Mouse (Mus musculus) heart, embryonic 11.5 days (tissue): Measurements from ENCODE around the gene Hsp90ab1. TPM values are rescaled to one million over a fixed set of nuclear protein-coding genes. Genes with fewer than 3 reads are reported as not detected.

ENCODE experiments used
- ATAC-seq: fragments of 200-750 bp; cut with Nextera tagmentation; replicated peaks from 2 replicates; pipeline ENCODE4 v1.8.0; 2017; ENCODE audit warnings: moderate library complexity; ENCODE audit not compliant: insufficient number of reproducible peaks, low FRiP score, low TSS enrichment
- H3K27ac ChIP-seq: fragments of 300-500 bp; sonication (generic); 2 replicates; pipeline ENCODE4 v1.5.1; 2014; ENCODE audit warnings: mild to moderate bottlenecking, low read depth, low read length
- H3K27me3 ChIP-seq: fragments of 300-500 bp; sonication (generic); 2 replicates; pipeline ENCODE4 v1.6.1; 2014; ENCODE audit warnings: mild to moderate bottlenecking, low read length, mixed read lengths; ENCODE audit not compliant: control insufficient read depth, insufficient read depth
- H3K36me3 ChIP-seq: fragments of 300-500 bp; sonication (generic); 2 replicates; pipeline ENCODE4 v1.6.1; 2014; ENCODE audit warnings: mild to moderate bottlenecking, low read length, moderate library complexity, mixed read lengths; ENCODE audit not compliant: control insufficient read depth, insufficient read depth
- H3K4me1 ChIP-seq: fragments of 300-500 bp; sonication (generic); 2 replicates; pipeline ENCODE4 v1.6.1; 2014; ENCODE audit warnings: low read length; ENCODE audit not compliant: control insufficient read depth, insufficient read depth
- H3K4me2 ChIP-seq: fragments of 300-500 bp; sonication (generic); 2 replicates; pipeline ENCODE4 v1.6.1; 2014; ENCODE audit warnings: mild to moderate bottlenecking, moderate library complexity
- H3K4me3 ChIP-seq: fragments of 300-500 bp; sonication (generic); 2 replicates; pipeline ENCODE4 v1.5.1; 2014; ENCODE audit warnings: low read depth, low read length
- H3K9ac ChIP-seq: fragments of 300-500 bp; sonication (generic); 2 replicates; pipeline ENCODE4 v1.6.1; 2014; ENCODE audit warnings: mild to moderate bottlenecking, low read depth, low read length, moderate library complexity
- H3K9me3 ChIP-seq: fragments of 300-500 bp; sonication (generic); replicated peaks from 2 replicates; pipeline ENCODE4 v1.6.1; 2016; ENCODE audit warnings: low read length; ENCODE audit not compliant: control insufficient read depth
- WGBS: fragments of 180-500 bp; shearing (Covaris S2); extraction: QIAGEN DNeasy Blood & Tissue Kit; methylation state at CpG from one replicate; pipeline ENCODE4 v1.1.7; 2014; ENCODE audit not compliant: insufficient replicate concordance; 5-methylcytosine and 5-hydroxymethylcytosine counted together
- polyA plus RNA-seq: library from polyadenylated mRNA; unstranded; fragments of >200 nt; fragmentation: Nextera tagmentation; extraction: Ambion mirVana; gene quantifications from 2 replicates; pipeline ENCODE4 v1.2.1, GENCODE M21; 2014

Gene Hsp90ab1
- polyA plus RNA-seq, 1 experiment from 2014 or later = 1,495 TPM

DNA sequence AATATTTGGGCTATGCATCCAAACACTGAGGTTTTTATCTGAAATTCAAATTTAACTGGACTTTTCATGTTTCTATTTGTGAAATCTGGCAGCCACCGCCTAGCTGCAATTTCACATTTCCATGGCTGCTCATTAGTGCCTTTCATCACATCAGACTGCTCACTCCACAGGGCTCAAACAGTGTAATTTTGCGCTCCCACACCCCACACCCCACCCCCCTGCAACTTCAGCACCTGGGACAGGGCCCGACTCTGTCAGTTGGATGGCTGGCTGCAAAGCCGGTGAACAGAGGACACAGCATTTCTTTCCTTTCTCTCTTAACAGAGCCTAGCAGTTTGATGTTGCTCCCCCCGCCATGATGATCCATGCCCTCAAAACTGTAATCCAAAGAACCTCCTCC, 36.8 kb downstream of the Hsp90ab1 start:
- H3K4me3 ChIP-seq = no peak overlapping the region
- peaks cover 83% of the 10 kb centered on the region for H3K27me3 ChIP-seq
- H3K4me1 ChIP-seq = no peaks in the 10 kb centered on the region; the same call in 1 of the 2 replicates
- H3K27ac ChIP-seq = no peak overlapping the region
- H3K9me3 ChIP-seq = no peaks in the 10 kb centered on the region
- ATAC-seq = no peak
- no peak overlapping the region for H3K9ac ChIP-seq
- WGBS = 8% methylated on average over 5 of the region's 5 CpGs
- no peaks in the 10 kb centered on the region for H3K36me3 ChIP-seq
- H3K4me2 ChIP-seq = no peak overlapping the region

DNA sequence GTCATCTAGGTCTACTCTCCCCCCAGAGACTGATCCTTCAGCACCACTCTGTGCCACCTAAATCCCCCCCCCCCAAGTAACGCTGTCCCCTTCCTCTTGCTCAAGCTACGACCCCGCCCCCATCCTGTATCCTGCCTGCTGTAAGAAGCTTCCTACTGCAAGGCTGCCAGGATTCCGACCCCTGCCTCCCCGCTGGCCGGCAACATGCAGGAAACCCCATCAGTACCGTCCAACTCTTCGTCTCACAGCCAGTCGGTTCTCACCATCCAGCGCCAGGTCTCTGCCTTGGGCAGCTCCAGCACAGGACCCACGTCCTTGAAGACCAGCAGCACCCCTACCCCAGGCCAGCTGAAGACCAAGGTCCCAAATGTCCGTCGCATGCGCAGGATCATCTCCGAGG, 40.2 kb downstream of the Hsp90ab1 start:
- Histone ChIP-seq H3K4me2 (no peak overlapping the region), H3K9ac (no peak overlapping the region), H3K36me3 (no peaks in the 10 kb centered on the region), H3K4me3 (no peak overlapping the region), H3K27ac (no peak overlapping the region), H3K4me1 (no peaks in the 10 kb centered on the region; the same call in 1 of the 2 replicates), H3K9me3 (no peaks in the 10 kb centered on the region), H3K27me3 (peaks cover 69% of the 10 kb centered on the region)
- 46% methylated on average over 15 of the region's 15 CpGs for WGBS
- ATAC-seq = no peak

DNA sequence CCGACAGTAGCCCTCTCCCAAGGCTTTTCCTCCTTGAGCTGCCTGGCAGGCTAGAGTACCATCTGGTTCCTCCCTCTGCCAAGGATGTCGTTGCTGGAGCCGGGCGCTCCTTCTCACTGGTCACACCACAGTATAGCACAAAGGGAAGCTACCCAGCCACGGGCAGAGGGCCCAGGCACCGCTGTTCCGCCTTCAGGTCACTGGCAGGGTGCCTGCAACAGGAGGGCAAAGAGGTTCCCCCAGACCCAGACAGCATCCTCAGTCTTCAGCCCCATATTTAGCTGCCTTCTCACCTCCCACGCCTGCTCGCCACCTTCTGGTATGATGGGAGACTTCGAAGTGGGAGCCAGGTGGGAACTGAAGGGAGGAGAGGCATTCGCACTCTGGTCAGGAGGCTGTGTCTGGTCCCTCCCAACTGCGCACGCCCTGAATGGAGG, 42.7 kb downstream of the Hsp90ab1 start:
- H3K27me3 ChIP-seq = peaks cover 54% of the 10 kb centered on the region
- no peaks in the 10 kb centered on the region; the same call in 1 of the 2 replicates for H3K4me1 ChIP-seq
- H3K27ac ChIP-seq = no peak overlapping the region
- 39% methylated on average over 13 of the region's 13 CpGs for WGBS
- ATAC-seq = no peak
- no peaks in the 10 kb centered on the region for H3K9me3 ChIP-seq
- no peak overlapping the region for H3K4me3 ChIP-seq
- H3K36me3 ChIP-seq = no peaks in the 10 kb centered on the region
- no peak overlapping the region for H3K9ac ChIP-seq
- no peak overlapping the region for H3K4me2 ChIP-seq

DNA sequence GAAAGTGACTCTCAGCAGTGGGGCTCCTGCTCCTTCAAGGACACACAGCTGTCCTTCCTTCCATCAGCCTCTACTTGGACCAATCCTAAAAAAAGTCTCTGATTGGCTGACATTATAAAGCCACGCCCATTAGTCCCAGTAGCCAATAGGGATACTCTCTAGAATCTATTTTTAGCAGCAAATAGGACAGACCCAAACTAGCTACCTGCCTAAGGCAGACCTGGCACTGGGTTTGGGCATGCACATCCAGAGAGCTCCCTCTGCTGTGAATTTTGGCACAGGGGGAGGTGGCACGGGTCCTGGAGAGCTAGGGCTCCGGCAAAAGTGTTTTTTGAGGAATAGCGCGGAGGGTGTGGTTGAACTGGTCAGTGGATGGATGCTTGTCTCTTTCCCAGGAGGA, 46.5 kb downstream of the Hsp90ab1 start:
- H3K9me3 ChIP-seq = no peaks in the 10 kb centered on the region
- H3K27me3 ChIP-seq = peaks cover 34% of the 10 kb centered on the region
- no peaks in the 10 kb centered on the region for H3K36me3 ChIP-seq
- peak; percentile 44; the same call in 1 of the 2 replicates for ATAC-seq
- H3K9ac ChIP-seq = no peak overlapping the region
- WGBS = 20% methylated on average over 5 of the region's 5 CpGs
- H3K27ac ChIP-seq = no peak overlapping the region
- peaks cover 10% of the 10 kb centered on the region for H3K4me1 ChIP-seq
- no peak overlapping the region; the same call in 1 of the 2 replicates for H3K4me2 ChIP-seq
- H3K4me3 ChIP-seq = no peak overlapping the region

DNA sequence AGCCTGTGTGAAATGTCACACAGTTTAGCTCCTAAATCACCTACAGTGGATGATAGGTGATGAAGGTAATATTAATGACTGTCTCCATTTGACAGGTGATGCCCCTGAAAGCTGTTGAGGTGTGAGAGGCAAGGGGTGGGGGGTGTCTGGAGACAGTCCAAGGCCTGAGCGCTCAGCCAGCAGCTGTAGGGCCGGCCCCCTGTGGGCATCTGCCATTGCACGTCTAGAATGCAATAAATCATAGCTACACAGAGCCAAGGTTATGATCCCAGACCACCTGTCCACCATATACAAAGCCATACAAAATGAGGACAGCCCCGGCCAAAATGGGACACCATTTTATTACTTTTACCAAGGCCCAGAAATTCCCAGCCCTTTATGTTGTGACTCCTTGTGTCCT, 48.1 kb downstream of the Hsp90ab1 start:
- Histone ChIP-seq H3K36me3 (no peaks in the 10 kb centered on the region), H3K27ac (no peak overlapping the region), H3K4me2 (no peak overlapping the region), H3K27me3 (peaks cover 22% of the 10 kb centered on the region), H3K9ac (no peak overlapping the region), H3K4me3 (no peak overlapping the region), H3K4me1 (peaks cover 20% of the 10 kb centered on the region), H3K9me3 (no peaks in the 10 kb centered on the region)
- 76% methylated on average over 4 of the region's 4 CpGs for WGBS
- ATAC-seq = no peak

DNA sequence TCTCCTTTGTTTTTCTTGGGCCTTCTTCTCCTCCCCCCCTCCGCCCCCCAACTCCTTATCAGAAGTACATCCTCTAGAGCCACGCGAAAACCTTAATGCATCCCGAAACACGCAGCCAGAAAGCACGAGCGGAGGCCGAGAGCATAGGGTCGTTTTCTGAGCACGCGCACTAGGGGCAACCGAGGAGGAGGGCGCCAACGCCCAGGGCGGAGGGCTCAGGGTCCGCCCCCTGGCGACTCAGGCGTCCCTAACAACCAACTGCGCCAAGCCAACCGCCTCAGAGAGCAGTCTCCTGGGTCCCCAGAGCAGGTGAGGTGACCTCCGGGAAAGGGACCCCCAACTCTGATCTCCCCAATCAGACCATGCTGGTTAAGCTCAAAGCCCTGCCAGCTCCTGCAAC, 49.8 kb downstream of the Hsp90ab1 start, which contains the start of gene Tcte1:
Gene Tcte1, plus strand, starts transcription at position 172 of the 400 bp plus-strand sequence.
- 0 out of 2 replicates have a peak, but pooled peaks have one; percentile 29 for ATAC-seq
- Histone ChIP-seq H3K4me2 (peak within 1 kb of the TSS; percentile 85), H3K4me3 (peak within 1 kb of the TSS; percentile 47), H3K9me3 (no peaks in the 10 kb centered on the region), H3K36me3 (no peaks in the 10 kb centered on the region), H3K27ac (no peak within 1 kb of the TSS), H3K4me1 (peaks cover 20% of the 10 kb centered on the region), H3K9ac (peak within 1 kb of the TSS; percentile 65), H3K27me3 (peaks cover 14% of the 10 kb centered on the region)
- WGBS = under 1% methylated on average over 21 of the region's 21 CpGs

DNA sequence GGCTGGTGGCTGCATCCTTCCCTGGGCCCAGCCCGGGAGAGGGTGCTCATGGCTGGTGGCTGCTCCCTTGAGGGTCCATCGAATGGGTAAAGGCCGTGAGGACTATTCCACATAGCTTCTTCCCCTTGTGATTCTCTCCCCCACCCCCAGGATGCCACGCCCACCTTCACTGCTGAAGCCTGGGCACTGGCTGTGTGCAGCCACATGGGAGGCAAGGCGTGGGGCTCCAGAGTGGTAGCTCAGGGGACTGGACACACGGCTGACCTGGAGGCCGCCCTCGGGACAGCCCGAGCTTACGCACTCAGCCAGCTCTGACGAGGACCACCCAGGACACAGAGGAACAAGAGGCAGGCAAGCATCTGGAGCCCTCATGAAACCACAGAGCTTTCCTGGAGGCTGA, 52.9 kb downstream of the Hsp90ab1 start:
- H3K4me2 ChIP-seq = no peak overlapping the region
- no peaks in the 10 kb centered on the region for H3K9me3 ChIP-seq
- peaks cover 22% of the 10 kb centered on the region for H3K4me1 ChIP-seq
- 0 out of 2 replicates have a peak, but pooled peaks cover 2% of the 10 kb centered on the region for H3K36me3 ChIP-seq
- H3K27me3 ChIP-seq = peaks cover 9% of the 10 kb centered on the region; the same call in 1 of the 2 replicates
- 74% methylated on average over 11 of the region's 11 CpGs for WGBS
- H3K9ac ChIP-seq = no peak overlapping the region
- no peak overlapping the region for H3K27ac ChIP-seq
- H3K4me3 ChIP-seq = no peak overlapping the region
- no peak for ATAC-seq

DNA sequence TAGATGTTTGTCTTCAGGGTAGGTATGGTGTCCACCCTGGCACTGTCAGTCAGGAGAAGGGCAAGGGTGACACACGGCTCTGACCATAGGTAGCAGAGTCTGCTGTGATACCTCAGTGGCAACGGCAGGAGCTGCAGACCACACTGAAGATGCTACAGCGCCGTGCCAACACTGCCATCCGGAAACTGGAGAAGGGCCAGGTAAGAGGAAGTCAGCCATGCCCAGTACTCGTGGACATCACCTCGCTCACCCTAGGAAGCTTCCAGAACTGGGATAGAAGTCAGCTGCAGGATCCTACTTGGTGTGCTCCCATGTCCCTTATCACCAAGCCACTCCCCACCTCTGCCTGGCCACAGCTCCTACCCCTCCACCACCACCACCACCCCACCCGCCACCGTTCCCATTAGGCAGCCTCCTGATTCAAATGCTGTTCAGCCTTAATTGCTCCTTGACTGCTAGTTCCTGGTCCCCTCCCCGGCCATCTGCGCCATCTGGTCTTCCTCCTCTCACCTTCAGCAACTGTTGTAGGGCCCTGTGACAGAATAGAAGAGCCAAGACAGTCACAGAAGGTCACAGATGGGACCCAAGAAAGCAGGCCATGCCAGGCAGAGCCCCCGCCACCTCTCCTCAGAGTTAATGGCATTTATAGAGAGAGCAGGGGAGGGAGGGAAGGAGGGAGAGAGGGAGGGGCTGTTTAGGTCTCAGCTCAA, 54.1 kb downstream of the Hsp90ab1 start:
- Histone ChIP-seq H3K9ac (no peak overlapping the region), H3K36me3 (0 out of 2 replicates have a peak, but pooled peaks cover 2% of the 10 kb centered on the region), H3K27me3 (no peaks in the 10 kb centered on the region), H3K4me2 (no peak overlapping the region), H3K4me1 (peaks cover 22% of the 10 kb centered on the region), H3K9me3 (no peaks in the 10 kb centered on the region), H3K4me3 (no peak overlapping the region), H3K27ac (no peak overlapping the region)
- 76% methylated on average over 12 of the region's 12 CpGs for WGBS
- no peak for ATAC-seq
